Mouse (Mus musculus) myocyte (in vitro differentiated cells): ENCODE results near the gene Efna2. TPM values are rescaled to one million over a fixed set of nuclear protein-coding genes. Genes with fewer than 3 reads are reported as not detected.
A peak's percentile ranks its signal among the peaks of the same experiment; 100 is the strongest.
"Not testable (repeated sequence)": the region's sequence is repeated elsewhere in the genome, so short reads cannot be mapped to it uniquely, and the experiment has no call there.

Experiments used
- H3K27me3 ChIP-seq: one replicate; pipeline ENCODE4 v1.6.1; 2011; ENCODE audit not compliant: control insufficient read depth, insufficient read depth, insufficient read length
- H3K36me3 ChIP-seq: one replicate; pipeline ENCODE4 v1.6.1; 2011; ENCODE audit not compliant: control insufficient read depth, insufficient read depth
- H3K4me2 ChIP-seq: one replicate; pipeline ENCODE4 v1.6.1; 2011; ENCODE audit warnings: low read depth, control low read depth
- H3K4me3 ChIP-seq: one replicate; pipeline ENCODE4 v1.5.1; 2011; ENCODE audit warnings: mild to moderate bottlenecking, control low read depth, moderate library complexity
- H3K79me2 ChIP-seq: one replicate; pipeline ENCODE4 v1.6.1; 2011; ENCODE audit not compliant: control insufficient read depth, insufficient read depth
- H3ac ChIP-seq: one replicate; pipeline ENCODE4 v1.6.1; 2011; ENCODE audit not compliant: control insufficient read depth, insufficient read length
- CEBPB ChIP-seq: IDR thresholded peaks from 2 replicates; pipeline ENCODE4 v1.6.1; 2011; ENCODE audit warnings: mild to moderate bottlenecking, moderate library complexity; ENCODE audit not compliant: poor library complexity, insufficient read depth, severe bottlenecking
- E2F4 ChIP-seq: IDR thresholded peaks from one replicate; pipeline ENCODE4 v1.6.1; 2011; ENCODE audit warnings: mild to moderate bottlenecking, control low read depth, moderate library complexity; ENCODE audit not compliant: insufficient read depth
- MAX ChIP-seq: IDR thresholded peaks from one replicate; pipeline ENCODE4 v1.6.1; 2011; ENCODE audit warnings: low read depth, mild to moderate bottlenecking, control low read depth
- MYOD1 ChIP-seq, 3 experiments: IDR thresholded peaks; one replicate each; pipeline ENCODE4 v1.6.1; 2011; ENCODE audit warnings: control low read depth in 2 of 3, low read depth in 2 of 3, mild to moderate bottlenecking in 2 of 3, moderate library complexity in 1 of 3; ENCODE audit not compliant: insufficient read length in 2 of 3, control insufficient read depth in 1 of 3
- MYOG ChIP-seq, 3 experiments: IDR thresholded peaks; one replicate each; pipeline ENCODE4 v1.6.1; 2011; ENCODE audit warnings: control low read depth in 2 of 3, low read depth in 2 of 3, mild to moderate bottlenecking in 2 of 3; ENCODE audit not compliant: insufficient read length in 2 of 3, control insufficient read depth in 1 of 3, insufficient read depth in 1 of 3
- POLR2A ChIP-seq: IDR thresholded peaks from one replicate; pipeline ENCODE4 v1.6.1; 2011; ENCODE audit warnings: low read depth, mild to moderate bottlenecking, control low read depth, moderate library complexity; ENCODE audit not compliant: insufficient read length
- POLR2AphosphoS2 ChIP-seq: IDR thresholded peaks from one replicate; pipeline ENCODE4 v1.6.1; 2011; ENCODE audit warnings: low read depth, control low read depth; ENCODE audit not compliant: insufficient read length
- REST ChIP-seq: IDR thresholded peaks from one replicate; pipeline ENCODE4 v1.6.1; 2011; ENCODE audit warnings: mild to moderate bottlenecking, control low read depth, moderate library complexity; ENCODE audit not compliant: insufficient read depth, insufficient read length
- SRF ChIP-seq: IDR thresholded peaks from one replicate; pipeline ENCODE4 v1.6.1; 2011; ENCODE audit warnings: low read depth; ENCODE audit not compliant: control insufficient read depth, insufficient read length
- TCF12 ChIP-seq: IDR thresholded peaks from one replicate; pipeline ENCODE4 v1.6.1; 2011; ENCODE audit warnings: mild to moderate bottlenecking, control low read depth; ENCODE audit not compliant: poor library complexity, insufficient read depth, severe bottlenecking
- TCF3 ChIP-seq: IDR thresholded peaks from one replicate; pipeline ENCODE4 v1.6.1; 2011; ENCODE audit warnings: low read depth, control low read depth; ENCODE audit not compliant: insufficient read length
- USF1 ChIP-seq: IDR thresholded peaks from one replicate; pipeline ENCODE4 v1.6.1; 2011; ENCODE audit warnings: low read depth, mild to moderate bottlenecking, control low read depth, moderate library complexity
- polyA plus RNA-seq: library from polyadenylated mRNA; unstranded; fragments of >200 nt; fragmentation: generic; extraction: Trizol; gene quantifications from one replicate; pipeline ENCODE4 v1.2.1, GENCODE M21; 2012; ENCODE audit warnings: missing spikeins

Gene Efna2
- polyA plus RNA-seq, 1 experiment = 3.6 TPM

DNA sequence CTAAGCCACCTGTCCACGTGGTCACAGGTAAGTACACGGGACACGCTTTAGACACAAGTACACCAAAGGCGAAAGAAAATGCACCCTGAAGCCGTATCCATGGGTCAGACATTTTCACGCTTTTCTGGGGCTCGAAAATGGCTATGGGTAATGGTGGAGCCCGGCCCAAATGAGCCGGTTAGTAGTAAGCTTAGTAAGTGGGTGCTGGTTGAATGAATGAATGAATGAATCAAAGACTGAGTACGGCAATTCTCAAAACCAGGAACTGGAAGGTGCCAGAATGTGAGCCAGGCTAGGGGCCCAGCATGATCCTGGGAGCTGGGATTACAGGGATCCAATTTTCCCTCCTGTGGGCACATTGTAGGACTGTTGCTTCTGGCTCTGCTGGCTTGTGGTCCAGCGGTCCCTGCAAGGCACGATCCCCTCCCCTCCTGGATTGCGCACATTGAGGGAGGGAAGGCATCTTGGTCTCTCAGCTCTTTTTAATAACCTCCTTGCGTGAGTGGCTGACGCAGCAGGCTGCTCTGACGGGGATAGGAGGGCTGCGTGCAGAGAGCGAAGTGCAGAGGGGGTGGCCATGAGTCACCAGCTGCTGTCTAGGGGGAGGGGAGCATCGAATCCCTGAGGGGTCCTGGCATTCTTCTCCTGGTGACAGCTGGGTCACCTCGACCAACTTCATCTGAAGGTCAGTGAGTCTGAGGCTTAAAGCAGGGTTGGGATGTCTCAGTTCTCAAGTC, 13.7 kb upstream of the Efna2 start, which contains the start of gene Cirbp:
Cirbp (plus strand) TSS at position 594 of the 737 bp plus-strand sequence.
- H3K36me3 ChIP-seq = no peaks in the 10 kb centered on the region
- H3K79me2 ChIP-seq = peaks cover 20% of the 10 kb centered on the region
- no peaks in the 10 kb centered on the region for H3K27me3 ChIP-seq
- TF ChIP-seq SRF = no peak
- peak in 2 of 3 experiments; percentile 79 to 95 for TF ChIP-seq MYOD1 (IDR thresholded peaks at IDR 0.05; ENCODE audit: control insufficient read depth in 1 of 3, insufficient read length in 2 of 3, low read depth in 2 of 3)
- peak; percentile 1 for TF ChIP-seq E2F4
- no peak for TF ChIP-seq CEBPB
- peak; percentile 36 for TF ChIP-seq TCF3
- peak in 2 of 3 experiments; percentile 84 to 95 for TF ChIP-seq MYOG (IDR thresholded peaks at IDR 0.05; ENCODE audit: control insufficient read depth in 1 of 3, insufficient read depth in 1 of 3, insufficient read length in 2 of 3, low read depth in 2 of 3)
- TF ChIP-seq POLR2A = peak; percentile 39
- peak; percentile 65 for TF ChIP-seq TCF12
- no peak for TF ChIP-seq POLR2AphosphoS2
- no peak for TF ChIP-seq MAX
- TF ChIP-seq USF1 = no peak
- no peak for TF ChIP-seq REST
- H3K4me3 ChIP-seq = peak within 1 kb of the TSS; percentile 58
- peak within 1 kb of the TSS; percentile 100 for H3K4me2 ChIP-seq
- peak within 1 kb of the TSS; percentile 8 for H3ac ChIP-seq

DNA sequence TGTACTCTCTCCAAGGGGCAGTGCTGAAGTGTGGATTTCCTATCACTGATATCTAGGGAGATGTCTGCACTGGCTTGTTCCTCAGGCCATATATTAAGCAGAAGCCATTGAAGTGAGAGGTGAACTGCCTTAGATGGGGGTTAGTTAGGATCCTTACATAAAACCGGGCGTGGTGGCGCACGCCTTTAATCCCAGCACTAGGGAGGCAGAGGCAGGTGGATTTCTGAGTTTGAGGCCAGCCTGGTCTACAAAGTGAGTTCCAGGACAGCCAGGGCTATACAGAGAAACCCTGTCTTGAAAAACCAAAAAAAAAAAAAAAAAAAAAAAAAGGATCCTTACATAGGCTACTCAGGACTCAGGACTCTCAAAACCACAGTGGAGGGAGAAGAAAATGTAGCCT, 13.1 kb upstream of the Efna2 start:
- Histone ChIP-seq H3K79me2 (peaks cover 20% of the 10 kb centered on the region), H3K4me3 (peak overlapping the region; percentile 58), H3K4me2 (peak overlapping the region; percentile 100)
- H3ac ChIP-seq, H3K36me3 ChIP-seq, H3K27me3 ChIP-seq: not testable (repeated sequence)

- H3K36me3 ChIP-seq = peaks cover 6% of the 10 kb centered on the region
- peaks cover 20% of the 10 kb centered on the region for H3K79me2 ChIP-seq
- no peak for TF ChIP-seq CEBPB
- TF ChIP-seq POLR2A = peak; percentile 99
- no peak for TF ChIP-seq E2F4
- peak; percentile 24 for TF ChIP-seq REST
- TF ChIP-seq TCF12 = no peak
- no peak for TF ChIP-seq USF1
- peak in 1 of 3 experiments; percentile 40 for TF ChIP-seq MYOD1 (IDR thresholded peaks at IDR 0.05; ENCODE audit: control insufficient read depth in 1 of 3, insufficient read length in 2 of 3, low read depth in 2 of 3)
- no peak for TF ChIP-seq MAX
- peak in 1 of 3 experiments; percentile 46 for TF ChIP-seq MYOG (IDR thresholded peaks at IDR 0.05; ENCODE audit: control insufficient read depth in 1 of 3, insufficient read depth in 1 of 3, insufficient read length in 2 of 3, low read depth in 2 of 3)
- no peak for TF ChIP-seq TCF3
- TF ChIP-seq SRF = peak; percentile 80
- peak; percentile 99 for TF ChIP-seq POLR2AphosphoS2
- H3K4me3 ChIP-seq = peak overlapping the region; percentile 58
- no peaks in the 10 kb centered on the region for H3K27me3 ChIP-seq
- H3K4me2 ChIP-seq = peak overlapping the region; percentile 100
- peak overlapping the region; percentile 63 for H3ac ChIP-seq
Observed at GRCm38 (mm10) chr10:80167460-80168037, 11.7 kb upstream of the Efna2 start.

GRCm38 (mm10) chr10:80168038-80168661, 11.1 kb upstream of the Efna2 start:
- Histone ChIP-seq H3K4me2 (peak overlapping the region; percentile 90), H3K79me2 (peaks cover 20% of the 10 kb centered on the region), H3K27me3 (no peaks in the 10 kb centered on the region), H3ac (peak overlapping the region; percentile 63), H3K4me3 (peak overlapping the region; percentile 58), H3K36me3 (peaks cover 6% of the 10 kb centered on the region)
- TF ChIP-seq TCF12 = no peak
- TF ChIP-seq POLR2A = peak; percentile 60
- TF ChIP-seq POLR2AphosphoS2 = peak; percentile 42

DNA sequence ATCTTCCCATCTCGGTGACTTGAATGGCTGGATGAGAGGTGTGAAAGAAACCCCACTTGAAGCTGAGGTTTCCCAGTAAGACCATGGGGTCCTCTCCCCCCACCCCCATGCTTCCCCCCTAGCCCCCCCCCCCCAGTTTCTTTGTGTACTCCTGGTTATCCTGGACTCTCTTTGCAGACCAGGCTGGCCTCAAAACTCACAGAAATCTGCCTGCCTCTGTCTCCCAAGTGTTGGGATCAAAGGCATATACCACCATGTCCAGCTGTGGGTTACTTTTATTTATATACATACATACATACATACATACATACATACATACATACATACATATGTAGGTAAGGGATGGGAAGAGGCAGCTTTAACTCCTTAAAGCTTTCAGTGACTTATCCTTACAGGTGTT, 10.2 kb upstream of the Efna2 start:
- Histone ChIP-seq H3K4me2 (peak overlapping the region; percentile 90), H3K27me3 (no peaks in the 10 kb centered on the region), H3K4me3 (peak overlapping the region; percentile 58), H3ac (no peak overlapping the region), H3K36me3 (peaks cover 6% of the 10 kb centered on the region), H3K79me2 (peaks cover 20% of the 10 kb centered on the region)
- TF ChIP-seq MAX (no peak), POLR2AphosphoS2 (no peak), REST (no peak), TCF12 (no peak), MYOD1 (IDR thresholded peaks at IDR 0.05; ENCODE audit: control insufficient read depth in 1 of 3, insufficient read length in 2 of 3, low read depth in 2 of 3) (no peak), POLR2A (no peak), USF1 (no peak), E2F4 (no peak)
